Mouse (Mus musculus) mature B cell (primary cell): ENCODE data around the gene Tat.

Experiments
- in situ Hi-C: fragments of 300-500 bp; cut with MboI; formaldehyde crosslinking; loops from 2 replicates; pipeline ENCODE4 v1.14.3; 2019

Tat gene

GRCm38 (mm10) chr8:110040509-110040908, 50.3 kb downstream of the Tat start:
- in situ Hi-C loops = no loop called here
